Mouse (Mus musculus) stomach, postnatal 0 days (tissue): ENCODE results near the gene Utrn. TPM values are rescaled to one million over a fixed set of nuclear protein-coding genes. Genes with fewer than 3 reads are reported as not detected.
A peak's percentile ranks its signal among the peaks of the same experiment; 100 is the strongest.

Source experiments
- ATAC-seq: fragments of 200-750 bp; cut with Nextera tagmentation; 2 replicates; pipeline ENCODE4 v1.8.0; 2017; ENCODE audit not compliant: low FRiP score, low TSS enrichment
- DNase-seq: peaks from one replicate; pipeline ENCODE4 v3.0.0-alpha.2; 2016; ENCODE audit warnings: low spot score
- H3K27ac ChIP-seq: fragments of 300-500 bp; sonication (generic); replicated peaks from 2 replicates; pipeline ENCODE4 v1.5.1; 2014; ENCODE audit warnings: mild to moderate bottlenecking, control low read depth
- H3K27me3 ChIP-seq: fragments of 300-500 bp; sonication (generic); 2 replicates; pipeline ENCODE4 v1.6.1; 2014; ENCODE audit warnings: low read length; ENCODE audit not compliant: control insufficient read depth, insufficient read depth
- H3K36me3 ChIP-seq: fragments of 300-500 bp; sonication (generic); 2 replicates; pipeline ENCODE4 v1.6.1; 2014; ENCODE audit warnings: low read length, mixed read lengths; ENCODE audit not compliant: control insufficient read depth, insufficient read depth
- H3K4me1 ChIP-seq: fragments of 300-500 bp; sonication (generic); replicated peaks from 2 replicates; pipeline ENCODE4 v1.6.1; 2014; ENCODE audit warnings: antibody characterized with exemption; ENCODE audit not compliant: control insufficient read depth, insufficient read depth
- H3K4me2 ChIP-seq: fragments of 300-500 bp; sonication (generic); replicated peaks from 2 replicates; pipeline ENCODE4 v1.6.1; 2014; ENCODE audit warnings: low read depth, mild to moderate bottlenecking, control low read depth, moderate library complexity
- H3K4me3 ChIP-seq: fragments of 300-500 bp; sonication (generic); 2 replicates; pipeline ENCODE4 v1.5.1; 2014; ENCODE audit warnings: low read depth, low read length, control low read depth
- H3K9ac ChIP-seq: fragments of 300-500 bp; sonication (generic); 2 replicates; pipeline ENCODE4 v1.6.1; 2014; ENCODE audit warnings: mild to moderate bottlenecking, low read length, control low read depth, mixed read lengths
- H3K9me3 ChIP-seq: fragments of 300-500 bp; sonication (generic); 2 replicates; pipeline ENCODE4 v1.6.1; 2016; ENCODE audit warnings: low read length; ENCODE audit not compliant: control insufficient read depth
- CTCF ChIP-seq: IDR thresholded peaks from 2 replicates; pipeline ENCODE4 v1.5.1; 2016; ENCODE audit warnings: antibody characterized with exemption, low read depth, mild to moderate bottlenecking, moderate library complexity
- EP300 ChIP-seq: optimal IDR thresholded peaks from 2 replicates; pipeline ENCODE3; 2016; ENCODE audit warnings: antibody characterized with exemption
- WGBS: fragments of 180-500 bp; shearing (Covaris S2); extraction: QIAGEN DNeasy Blood & Tissue Kit; methylation state at CpG from one replicate; pipeline ENCODE4 v1.1.7; 2014; 5-methylcytosine and 5-hydroxymethylcytosine counted together
- polyA plus RNA-seq: library from polyadenylated mRNA; unstranded; fragments of >200 nt; fragmentation: Nextera tagmentation; extraction: Ambion mirVana; gene quantifications from 2 replicates; pipeline ENCODE4 v1.2.1, GENCODE M21; 2015

Utrn gene
- polyA plus RNA-seq, 1 experiment from 2014 or later = 40.4 TPM

DNA sequence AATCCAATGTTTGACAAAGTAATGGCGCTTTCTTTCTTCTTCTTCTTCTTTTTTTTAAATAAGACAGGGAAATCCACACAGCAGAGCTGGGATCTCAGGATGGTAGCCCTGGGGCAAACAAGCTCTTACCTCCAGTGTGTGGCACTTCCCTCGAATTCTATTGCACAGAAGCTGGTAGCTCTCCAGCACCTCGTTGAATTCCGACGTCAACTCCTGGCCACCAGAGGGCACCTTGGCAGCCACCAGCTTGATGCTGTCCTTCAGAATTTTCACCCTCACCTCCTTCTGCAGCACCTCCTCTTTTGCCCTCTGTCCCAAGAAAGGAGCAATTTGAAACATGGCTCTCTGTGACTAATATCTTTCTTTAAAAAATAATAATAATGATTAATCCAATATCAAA, 178.6 kb downstream of the Utrn start:
- peak; percentile 80 for DNase-seq
- TF ChIP-seq CTCF = peak; percentile 86
- TF ChIP-seq EP300 = no peak
- Histone ChIP-seq H3K4me1 (no peaks in the 10 kb centered on the region), H3K27me3 (no peaks in the 10 kb centered on the region), H3K9me3 (no peaks in the 10 kb centered on the region), H3K27ac (no peak overlapping the region), H3K9ac (no peak overlapping the region), H3K4me3 (no peak overlapping the region), H3K4me2 (no peak overlapping the region), H3K36me3 (peaks cover 11% of the 10 kb centered on the region)
- ATAC-seq = peak; percentile 71; the same call in 1 of the 2 replicates
- 19% methylated on average over 5 of the region's 5 CpGs for WGBS

DNA sequence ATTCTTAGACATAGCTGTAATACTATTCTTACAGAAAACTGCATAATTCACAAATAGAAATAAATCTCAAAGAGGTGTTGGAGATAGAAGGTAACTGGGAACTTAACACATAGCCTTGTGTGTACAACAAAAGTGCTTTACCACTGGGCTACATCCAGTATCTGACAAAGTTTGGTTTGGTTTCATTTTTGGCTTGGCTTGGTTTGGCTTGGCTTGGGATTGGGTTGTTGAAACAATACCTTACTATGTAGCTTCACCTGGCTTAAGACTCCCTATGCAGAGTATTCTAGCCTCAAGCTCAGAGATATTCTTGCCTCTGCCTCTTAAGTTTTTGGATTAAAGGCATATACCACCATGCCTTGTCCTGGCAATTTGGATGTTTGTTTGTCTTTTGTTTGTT, 183.5 kb downstream of the Utrn start:
- ATAC-seq (no peak), DNase-seq (no peak)
- H3K27me3 ChIP-seq = no peaks in the 10 kb centered on the region
- H3K36me3 ChIP-seq = peaks cover 13% of the 10 kb centered on the region
- H3K4me2 ChIP-seq = no peak overlapping the region
- H3K4me1 ChIP-seq = no peaks in the 10 kb centered on the region
- H3K9ac ChIP-seq = no peak overlapping the region
- no peak overlapping the region for H3K27ac ChIP-seq
- TF ChIP-seq EP300 = no peak
- no peak for TF ChIP-seq CTCF
- H3K4me3 ChIP-seq = no peak overlapping the region
- H3K9me3 ChIP-seq = no peaks in the 10 kb centered on the region

DNA sequence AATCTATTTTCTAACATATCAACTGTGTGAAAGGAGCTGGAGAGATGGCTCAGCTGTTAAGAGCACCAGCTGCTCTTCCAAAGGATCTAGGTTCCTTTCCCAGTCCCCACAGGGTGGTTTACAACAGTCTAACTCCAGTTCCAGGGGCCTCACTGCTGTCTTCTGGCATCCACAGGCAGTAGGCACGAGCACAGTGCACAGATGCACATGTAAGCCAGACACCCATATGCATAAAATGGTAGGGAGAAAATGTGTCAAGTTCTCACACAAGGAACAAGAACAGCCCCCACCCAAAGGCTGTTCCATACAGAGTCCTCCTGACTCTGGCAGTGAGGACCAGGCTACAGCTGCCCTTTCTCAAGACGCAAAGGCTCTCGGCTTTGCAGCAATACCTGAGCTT, 185.1 kb downstream of the Utrn start:
- Histone ChIP-seq H3K27me3 (no peaks in the 10 kb centered on the region), H3K4me2 (no peak overlapping the region), H3K4me3 (no peak overlapping the region), H3K9me3 (no peaks in the 10 kb centered on the region), H3K27ac (no peak overlapping the region), H3K9ac (no peak overlapping the region), H3K4me1 (no peaks in the 10 kb centered on the region), H3K36me3 (peaks cover 10% of the 10 kb centered on the region)
- no peak for DNase-seq
- no peak for ATAC-seq
- TF ChIP-seq EP300 = no peak
- no peak for TF ChIP-seq CTCF
- WGBS = 65% methylated on average over 3 of the region's 3 CpGs

DNA sequence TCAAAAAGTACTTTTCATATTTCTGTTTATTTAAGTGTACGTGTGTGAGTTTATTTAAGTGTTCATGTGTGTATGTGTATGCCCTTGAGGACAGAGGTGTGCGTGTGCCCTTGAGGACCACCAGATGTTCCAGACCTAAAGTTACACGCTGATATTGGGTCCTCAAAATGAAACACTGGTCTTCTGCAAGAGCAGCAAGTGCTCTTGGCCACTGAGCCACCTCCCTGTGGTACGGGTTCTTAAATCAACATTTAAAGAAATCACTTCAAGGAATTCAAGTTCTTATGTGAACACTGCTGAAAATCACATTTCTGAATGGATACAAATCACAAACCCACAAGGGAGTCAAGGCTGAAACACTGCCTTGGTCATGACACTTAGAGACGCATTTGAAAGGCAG, 195.9 kb downstream of the Utrn start:
- Histone ChIP-seq H3K4me1 (no peaks in the 10 kb centered on the region), H3K4me2 (no peak overlapping the region), H3K27me3 (no peaks in the 10 kb centered on the region), H3K9ac (no peak overlapping the region), H3K36me3 (peaks cover 9% of the 10 kb centered on the region; the same call in 1 of the 2 replicates), H3K9me3 (no peaks in the 10 kb centered on the region), H3K4me3 (no peak overlapping the region), H3K27ac (no peak overlapping the region)
- 67% methylated on average over 5 of the region's 5 CpGs for WGBS
- ATAC-seq (no peak), DNase-seq (no peak)
- TF ChIP-seq CTCF = no peak
- TF ChIP-seq EP300 = no peak

DNA sequence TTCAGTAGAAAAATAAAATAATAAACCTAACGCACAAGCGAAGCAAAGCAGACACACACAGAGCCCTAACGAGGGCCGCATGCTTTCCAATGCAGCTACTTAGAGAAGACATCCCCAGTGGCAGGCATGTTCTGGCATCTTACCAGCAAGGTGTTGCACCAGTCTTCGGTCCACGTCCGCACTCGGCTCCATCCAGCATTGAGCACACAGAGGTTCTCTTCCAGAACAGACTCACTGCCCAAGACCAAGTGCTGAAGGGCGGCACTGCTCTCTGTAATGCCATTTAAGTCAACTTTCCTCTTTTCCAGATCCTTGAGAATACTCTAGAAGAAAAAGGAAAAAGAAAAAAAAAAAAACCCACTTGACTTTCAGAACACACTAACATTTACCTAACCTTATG, 197.6 kb downstream of the Utrn start:
- H3K9ac ChIP-seq = no peak overlapping the region
- WGBS = 96% methylated on average over 9 of the region's 9 CpGs

DNA sequence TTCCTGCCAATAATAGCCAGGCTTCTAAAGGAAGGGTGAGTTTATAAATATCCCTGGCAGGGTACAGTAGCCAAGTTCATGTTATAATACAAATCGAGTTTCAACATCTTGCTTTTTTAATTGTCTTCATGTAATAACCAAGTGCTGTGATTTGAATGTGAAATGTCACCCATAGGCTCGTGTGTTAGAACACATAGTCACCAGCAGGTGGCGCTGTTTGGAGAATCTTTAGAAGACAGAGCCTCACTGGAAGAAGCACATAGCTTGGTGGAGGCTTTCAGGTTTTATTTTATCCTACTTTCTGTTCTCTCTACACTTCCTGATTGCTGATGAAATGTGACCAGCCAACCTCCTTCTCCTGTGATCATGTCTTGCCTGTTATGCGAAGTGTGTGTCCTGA, 207.1 kb downstream of the Utrn start:
- DNase-seq (no peak), ATAC-seq (no peak)
- Histone ChIP-seq H3K4me3 (no peak overlapping the region), H3K4me2 (no peak overlapping the region), H3K27me3 (no peaks in the 10 kb centered on the region), H3K4me1 (no peaks in the 10 kb centered on the region), H3K9ac (no peak overlapping the region), H3K27ac (no peak overlapping the region), H3K36me3 (peaks cover 5% of the 10 kb centered on the region; the same call in 1 of the 2 replicates), H3K9me3 (0 out of 2 replicates have a peak, but pooled peaks cover 3% of the 10 kb centered on the region)
- 92% methylated on average over 4 of the region's 4 CpGs for WGBS
- TF ChIP-seq EP300 (no peak), CTCF (peak; percentile 58)

More for the DNA sequence above, 197.6 kb downstream of the Utrn start:
- DNase-seq (no peak), ATAC-seq (no peak)
- no peak overlapping the region for H3K27ac ChIP-seq
- peaks cover 9% of the 10 kb centered on the region; the same call in 1 of the 2 replicates for H3K36me3 ChIP-seq
- TF ChIP-seq CTCF (no peak), EP300 (no peak)
- H3K4me2 ChIP-seq = no peak overlapping the region
- no peaks in the 10 kb centered on the region for H3K4me1 ChIP-seq
- H3K9me3 ChIP-seq = no peaks in the 10 kb centered on the region
- H3K4me3 ChIP-seq = no peak overlapping the region
- H3K27me3 ChIP-seq = no peaks in the 10 kb centered on the region
